Mouse (Mus musculus): Measurements from ENCODE around the gene Kcnq1. TPM values are rescaled to one million over a fixed set of nuclear protein-coding genes. Genes with fewer than 3 reads are reported as not detected.

Gene Kcnq1
- polyA plus RNA-seq (2012; rRNA removed) = 0.44 and 1.0 TPM in 2 replicates

GRCm38 (mm10) chr7:143106062-143106461 is at the start of gene Kcnq1:
TSS of gene Kcnq1 (plus strand) at chr7:143106362.

GRCm38 (mm10) chr7:143068882-143069591 is 37.1 kb upstream of the Kcnq1 start, which contains the start of gene Tssc4:
TSS of gene Tssc4 (plus strand) at chr7:143069249.

GRCm38 (mm10) chr7:143094592-143095553 is 11.3 kb upstream of the Kcnq1 start, which contains the start of gene Trpm5:
TSS of gene Trpm5 (minus strand) at chr7:143094642.

GRCm38 (mm10) chr7:143460874-143461273 is 354.7 kb downstream of the Kcnq1 start, which contains the start of gene Cdkn1c:
TSS of gene Cdkn1c (minus strand) at chr7:143461050.

GRCm38 (mm10) chr7:143473347-143474101 is 367.4 kb downstream of the Kcnq1 start, which contains the start of gene Slc22a18:
TSS of gene Slc22a18 (plus strand) at chr7:143473736.

Other genes with a start within 250 kb of the Kcnq1 start
- gene Th, start 175.2 kb upstream of the Kcnq1 start, polyA plus RNA-seq (2012; rRNA removed) = 0.02 and 0.04 TPM in 2 replicates
- 0.14 and 0.26 TPM in 2 replicates for gene Ascl2, start 137.1 kb upstream of the Kcnq1 start, polyA plus RNA-seq (2012; rRNA removed)
- 19.7 and 22.4 TPM in 2 replicates for gene Tspan32, start 101.3 kb upstream of the Kcnq1 start, polyA plus RNA-seq (2012; rRNA removed)
- 105 and 109 TPM in 2 replicates for gene Cd81, start 53.6 kb upstream of the Kcnq1 start, polyA plus RNA-seq (2012; rRNA removed)
- 31.5 and 31.9 TPM in 2 replicates for gene Tssc4, start 37.1 kb upstream of the Kcnq1 start, polyA plus RNA-seq (2012; rRNA removed)
- gene Trpm5, start 11.7 kb upstream of the Kcnq1 start, polyA plus RNA-seq (2012; rRNA removed) = 0.28 and 0.34 TPM in 2 replicates

All from liver, embryonic 18 days (tissue).